Mouse (Mus musculus) lung, postnatal 25 days (tissue): Measurements from ENCODE around the gene Rhox4g.
"Not testable (repeated sequence)": the region's sequence is repeated elsewhere in the genome, so short reads cannot be mapped to it uniquely, and the experiment has no call there.

Source experiments
- DNase-seq: peaks from one replicate; pipeline ENCODE4 v3.0.0; 2022; ENCODE audit warnings: low spot score

Rhox4g gene

DNA sequence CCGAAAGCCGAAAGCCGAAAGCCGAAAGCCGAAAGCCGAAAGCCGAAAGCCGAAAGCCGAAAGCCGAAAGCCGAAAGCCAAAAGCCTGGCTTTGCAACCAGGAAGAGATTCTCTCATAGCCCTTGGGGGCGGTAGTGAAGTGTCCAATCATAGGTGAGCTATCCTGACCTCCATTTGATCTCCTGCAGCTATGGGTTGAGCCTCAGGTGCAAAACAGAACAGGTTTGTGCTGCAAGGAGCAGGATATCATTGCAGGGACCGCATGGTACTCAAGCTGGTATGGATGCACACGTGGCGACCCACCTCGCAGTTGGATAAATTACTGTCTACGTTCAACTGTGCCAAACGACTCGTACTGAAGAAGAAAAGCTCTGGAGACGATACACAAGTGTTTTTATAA, at the start of gene Rhox4g:
Rhox4g (minus strand) TSS at position 101 of the 400 bp plus-strand sequence.
- not testable (repeated sequence) for DNase-seq

DNA sequence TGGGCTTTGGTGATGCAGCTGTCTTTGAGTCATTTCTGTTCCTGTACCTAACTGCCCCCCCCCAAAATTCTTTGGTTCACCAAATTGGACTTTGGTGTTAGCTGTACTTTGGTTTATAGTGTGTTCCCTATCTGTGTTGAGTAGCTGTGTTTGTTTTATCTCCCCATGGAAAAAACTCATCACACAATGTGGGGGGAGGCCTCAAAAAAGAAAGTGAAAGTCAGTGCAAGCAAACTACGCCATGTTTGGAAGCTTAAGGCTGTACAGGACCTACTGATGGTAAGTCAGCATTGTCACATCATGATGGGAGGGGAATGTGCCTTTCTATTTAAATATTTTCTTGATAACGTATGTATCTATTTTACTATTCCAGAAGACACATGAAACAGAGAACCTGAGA, 41.1 kb upstream of the Rhox4g start:
- no peak for DNase-seq

DNA sequence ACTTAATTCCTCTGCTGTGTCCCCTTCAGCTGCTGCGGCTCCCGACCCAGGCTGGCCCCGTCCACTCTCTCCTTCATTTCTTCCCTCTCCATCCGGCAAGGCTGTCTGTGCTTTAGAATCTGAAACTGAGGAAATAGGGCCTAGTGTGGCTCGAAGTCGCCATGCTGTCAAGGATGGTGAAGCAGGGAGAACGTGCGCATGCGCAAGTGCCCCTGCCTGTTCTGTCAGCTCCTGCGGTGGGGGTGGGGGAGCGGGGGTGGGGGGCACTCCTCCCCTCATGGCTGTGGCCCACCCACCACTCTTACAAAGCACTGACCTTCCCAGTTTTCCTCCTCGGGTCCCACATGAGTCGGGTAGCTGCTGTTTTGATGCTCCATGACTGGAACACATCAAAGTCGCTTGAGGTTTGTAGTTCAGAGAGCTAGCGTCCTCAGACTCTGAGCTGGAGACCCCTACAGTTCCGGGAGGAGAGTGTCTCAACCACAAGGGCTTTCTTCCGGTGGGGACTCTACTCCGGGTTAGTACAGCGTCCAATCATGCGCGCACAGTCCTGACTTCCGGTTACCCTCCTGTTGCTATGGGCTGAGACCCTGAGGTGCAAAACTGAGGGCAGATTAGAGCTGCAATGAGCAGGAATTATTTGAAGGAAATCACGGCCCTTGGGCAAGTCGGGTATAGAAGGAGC, 32.0 kb upstream of the Rhox4g start:
- DNase-seq, result no peak

DNA sequence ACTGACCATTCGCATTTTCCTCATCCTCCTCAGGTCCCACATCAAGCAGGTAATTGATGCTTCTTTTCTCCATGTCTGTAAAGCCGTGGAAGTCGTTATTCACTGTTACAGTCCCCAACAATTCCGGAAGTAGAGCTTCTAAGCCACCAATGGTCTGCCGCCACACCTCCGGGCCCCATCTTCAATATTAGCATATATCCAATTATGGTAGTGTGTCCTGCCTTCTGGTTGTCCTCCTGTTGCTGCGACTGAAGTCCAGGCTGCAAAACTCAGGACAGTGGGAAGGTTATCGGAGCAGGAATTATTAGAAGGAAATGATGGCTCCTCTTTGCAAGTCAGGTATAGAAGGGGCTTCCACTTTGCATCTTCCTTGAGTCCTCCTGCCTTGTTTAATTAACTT, 22.1 kb upstream of the Rhox4g start, which contains the start of gene Rhox2h:
Rhox2h (minus strand) TSS at position 101 of the 400 bp plus-strand sequence.
- DNase-seq, result not testable (repeated sequence)

DNA sequence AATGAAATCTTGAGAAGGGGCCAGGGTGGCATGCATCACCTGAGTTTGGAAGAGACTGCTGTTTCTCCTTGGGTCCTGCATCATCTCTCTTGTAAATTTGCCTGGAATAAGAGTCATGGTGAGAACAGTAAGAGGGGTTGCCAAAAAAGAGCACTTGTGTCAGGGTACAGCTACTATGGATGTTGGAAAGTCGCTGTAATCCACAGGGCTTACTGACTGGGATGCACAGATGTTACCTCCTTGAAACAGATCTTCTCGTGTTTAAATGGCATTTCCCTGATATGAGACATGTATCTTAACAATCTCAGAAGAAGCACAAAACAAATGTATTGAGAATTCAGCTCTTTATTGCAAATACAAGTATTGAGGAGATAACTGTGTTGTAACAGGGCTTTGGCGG, 17.5 kb upstream of the Rhox4g start, which contains the start of gene Rhox3h:
Rhox3h (minus strand) TSS at position 101 of the 400 bp plus-strand sequence.
- DNase-seq, result not testable (repeated sequence)

DNA sequence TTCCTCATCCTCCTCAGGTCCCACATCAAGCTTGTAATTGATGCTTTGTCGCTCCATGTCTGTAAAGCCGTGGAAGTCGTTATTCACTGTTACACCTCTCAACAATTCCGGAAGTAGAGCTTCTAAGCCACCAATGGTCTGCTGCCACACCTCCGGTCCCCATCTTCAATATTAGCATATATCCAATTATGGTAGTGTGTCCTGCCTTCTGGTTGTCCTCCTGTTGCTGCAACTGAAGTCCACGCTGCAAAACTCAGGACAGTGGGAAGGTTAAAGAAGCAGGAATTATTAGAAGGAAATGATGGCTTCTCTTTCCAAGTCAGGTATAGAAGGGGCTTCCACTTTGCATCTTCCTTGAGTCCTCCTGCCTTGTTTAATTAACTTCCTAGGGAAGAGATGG, 7.8 kb downstream of the Rhox4g start, which contains the start of gene Rhox2g:
Rhox2g (minus strand) TSS at position 101 of the 400 bp plus-strand sequence.
- DNase-seq, result not testable (repeated sequence)

DNA sequence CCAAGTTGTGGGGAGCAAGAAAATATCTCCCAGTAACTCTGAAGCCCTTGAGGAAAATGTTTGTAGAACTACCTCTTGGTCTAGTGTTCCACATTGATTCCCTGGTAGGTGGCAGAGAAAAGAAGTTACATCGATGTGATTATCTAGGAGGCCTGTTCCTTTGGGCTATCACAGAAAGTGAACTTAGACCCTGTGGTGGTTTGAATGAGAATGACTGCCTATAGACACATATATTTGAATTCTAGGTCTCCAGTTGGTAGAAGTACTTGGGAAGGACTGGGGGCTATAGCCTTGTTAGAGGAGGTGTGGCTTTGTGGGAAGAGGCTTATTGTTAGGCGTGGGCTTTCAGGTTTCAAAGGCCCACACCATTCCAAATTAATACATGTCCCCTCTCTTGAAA, 22.6 kb downstream of the Rhox4g start, which contains the start of gene Rhox3g:
Rhox3g (minus strand) TSS at position 101 of the 400 bp plus-strand sequence.
- not testable (repeated sequence) for DNase-seq

DNA sequence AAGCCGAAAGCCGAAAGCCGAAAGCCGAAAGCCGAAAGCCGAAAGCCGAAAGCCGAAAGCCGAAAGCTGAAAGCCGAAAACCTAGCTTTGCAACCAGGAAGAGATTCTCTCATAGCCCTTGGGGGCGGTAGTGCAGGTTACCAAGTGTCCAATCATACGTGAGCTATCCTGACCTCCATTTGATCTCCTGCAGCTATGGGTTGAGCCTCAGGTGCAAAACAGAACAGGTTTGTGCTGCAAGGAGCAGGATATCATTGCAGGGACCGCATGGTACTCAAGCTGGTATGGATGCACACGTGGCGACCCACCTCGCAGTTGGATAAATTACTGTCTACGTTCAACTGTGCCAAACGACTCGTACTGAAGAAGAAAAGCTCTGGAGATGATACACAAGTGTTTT, 43.5 kb downstream of the Rhox4g start, which contains the start of gene Rhox4f:
Rhox4f (minus strand) TSS at position 101 of the 400 bp plus-strand sequence.
- not testable (repeated sequence) for DNase-seq
